Mouse (Mus musculus): Measurements from ENCODE around the gene Washc3.

DNA sequence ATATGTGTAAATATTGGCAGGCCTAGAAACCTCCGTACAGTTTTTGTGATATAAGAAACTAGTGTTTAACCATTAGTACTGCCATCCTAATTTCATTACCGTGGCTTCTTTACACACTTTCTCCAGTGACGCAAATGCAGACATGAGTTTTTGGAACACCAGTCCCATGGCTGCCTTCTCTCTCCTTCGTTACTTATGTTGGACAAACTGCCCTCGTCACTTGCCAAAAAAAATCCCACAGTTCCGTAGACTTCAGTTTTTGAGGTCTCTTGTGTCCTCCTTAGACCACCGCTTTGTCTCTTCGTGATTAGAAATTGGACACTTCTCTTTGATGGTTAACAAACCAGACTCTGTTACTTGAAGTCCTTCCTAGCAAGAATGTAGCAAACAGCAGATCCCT is 30.8 kb downstream of the Washc3 start:
- TF ChIP-seq CTCF (IDR thresholded peaks at IDR 0.05; ENCODE audit: low read depth, low read length) (no peak), GATA1 (IDR thresholded peaks at IDR 0.05; ENCODE audit: borderline replicate concordance, low read length) (no peak), TAL1 (conservative IDR thresholded peaks at IDR 0.05; ENCODE audit: low read depth, low read length) (no peak), POLR2AphosphoS5 (IDR thresholded peaks at IDR 0.05; ENCODE audit: insufficient replicate concordance, low read depth, low read length) (no peak), GATA2 (IDR thresholded peaks at IDR 0.05; ENCODE audit: borderline replicate concordance, low read depth, low read length) (no peak)
